Mouse (Mus musculus) midbrain, embryonic 12.5 days (tissue): Measurements from ENCODE around the gene Nox3. TPM values are rescaled to one million over a fixed set of nuclear protein-coding genes. Genes with fewer than 3 reads are reported as not detected.
A peak's percentile ranks its signal among the peaks of the same experiment; 100 is the strongest.

Source experiments
- ATAC-seq: fragments of 200-750 bp; cut with Nextera tagmentation; 2 replicates; pipeline ENCODE4 v1.8.0; 2017; ENCODE audit warnings: low read depth, moderate TSS enrichment, moderate library complexity; ENCODE audit not compliant: low FRiP score
- H3K27ac ChIP-seq: fragments of 300-500 bp; sonication (generic); replicated peaks from 2 replicates; pipeline ENCODE4 v1.5.1; 2016; ENCODE audit warnings: mild to moderate bottlenecking
- H3K27me3 ChIP-seq: fragments of 300-500 bp; sonication (generic); 2 replicates; pipeline ENCODE4 v1.6.1; 2016; ENCODE audit warnings: mild to moderate bottlenecking
- H3K36me3 ChIP-seq: fragments of 300-500 bp; sonication (generic); 2 replicates; pipeline ENCODE4 v1.6.1; 2016
- H3K4me1 ChIP-seq: fragments of 300-500 bp; sonication (generic); 2 replicates; pipeline ENCODE4 v1.6.1; 2016
- H3K4me2 ChIP-seq: fragments of 300-500 bp; sonication (generic); replicated peaks from 2 replicates; pipeline ENCODE4 v1.6.1; 2016; ENCODE audit warnings: mild to moderate bottlenecking, moderate library complexity
- H3K4me3 ChIP-seq: fragments of 300-500 bp; sonication (generic); 2 replicates; pipeline ENCODE4 v1.5.1; 2016; ENCODE audit warnings: mild to moderate bottlenecking
- H3K9ac ChIP-seq: fragments of 300-500 bp; sonication (generic); replicated peaks from 2 replicates; pipeline ENCODE4 v1.6.1; 2016; ENCODE audit warnings: mild to moderate bottlenecking, moderate library complexity
- H3K9me3 ChIP-seq: fragments of 300-500 bp; sonication (generic); 2 replicates; pipeline ENCODE4 v1.6.1; 2016; ENCODE audit warnings: mild to moderate bottlenecking
- WGBS: fragments of 180-500 bp; shearing (Covaris S2); methylation state at CpG from one replicate; pipeline ENCODE4 v1.1.7; 2016; 5-methylcytosine and 5-hydroxymethylcytosine counted together
- polyA plus RNA-seq: library from polyadenylated mRNA; unstranded; fragments of >200 nt; fragmentation: Nextera tagmentation; extraction: Ambion mirVana; gene quantifications from 2 replicates; pipeline ENCODE4 v1.2.1, GENCODE M21; 2016

Gene Nox3
- polyA plus RNA-seq: not detected in 2 replicates

DNA sequence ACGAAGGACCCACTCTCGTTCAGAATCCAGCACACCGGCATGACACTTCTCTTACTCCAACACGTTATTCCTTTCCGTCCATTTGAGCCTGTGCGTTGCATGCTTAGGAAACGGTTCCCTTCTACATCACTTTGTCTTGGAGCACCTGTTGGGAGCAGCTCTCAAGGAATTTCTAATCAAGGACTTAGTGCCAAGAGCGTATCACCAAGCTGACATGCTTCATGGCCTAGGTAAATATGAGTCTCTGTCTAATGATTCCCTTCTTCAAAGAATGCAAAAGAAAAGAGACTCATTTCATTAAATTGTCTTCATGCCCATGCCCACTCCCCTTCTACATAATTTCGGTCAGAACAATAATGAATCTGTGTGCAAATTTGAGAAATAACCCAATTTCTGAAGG, at the start of gene Nox3:
Gene Nox3 (minus strand): TSS at position 101 of the 400 bp plus-strand sequence.
- no peak within 1 kb of the TSS for H3K9ac ChIP-seq
- H3K4me1 ChIP-seq: no peaks in the 10 kb centered on the region; the same call in 1 of the 2 replicates
- no peak within 1 kb of the TSS for H3K27ac ChIP-seq
- H3K4me2 ChIP-seq: no peak within 1 kb of the TSS
- no peak within 1 kb of the TSS for H3K4me3 ChIP-seq
- 92% methylated on average over 9 of the region's 9 CpGs for WGBS
- H3K9me3 ChIP-seq: no peaks in the 10 kb centered on the region
- H3K27me3 ChIP-seq: no peaks in the 10 kb centered on the region
- H3K36me3 ChIP-seq: no peaks in the 10 kb centered on the region
- ATAC-seq: no peak

DNA sequence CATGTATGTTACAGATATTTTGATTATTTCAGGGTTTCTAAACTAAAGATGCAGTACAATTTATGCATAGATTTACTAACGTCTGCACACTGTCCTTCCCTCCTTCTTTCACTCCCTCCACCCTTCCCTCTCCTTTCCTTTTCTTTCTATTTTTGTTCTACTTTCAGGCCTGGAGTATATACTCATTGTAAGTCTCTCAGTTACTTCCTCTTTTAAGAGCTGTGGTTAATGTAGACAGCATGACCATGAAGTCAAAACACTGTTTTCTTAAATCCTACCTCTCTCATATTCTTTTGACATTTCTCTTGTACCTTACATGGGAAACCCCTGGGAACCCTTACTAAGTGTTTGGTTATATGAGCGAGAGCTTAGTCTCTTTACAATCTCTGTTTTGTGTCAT, 48.3 kb upstream of the Nox3 start:
- no peaks in the 10 kb centered on the region for H3K36me3 ChIP-seq
- H3K4me2 ChIP-seq: no peak overlapping the region
- no peaks in the 10 kb centered on the region for H3K4me1 ChIP-seq
- H3K27ac ChIP-seq: no peak overlapping the region
- H3K9me3 ChIP-seq: no peaks in the 10 kb centered on the region
- no peak overlapping the region for H3K4me3 ChIP-seq
- 81% methylated on average over 2 of the region's 2 CpGs for WGBS
- H3K27me3 ChIP-seq: no peaks in the 10 kb centered on the region
- ATAC-seq: no peak
- no peak overlapping the region for H3K9ac ChIP-seq

DNA sequence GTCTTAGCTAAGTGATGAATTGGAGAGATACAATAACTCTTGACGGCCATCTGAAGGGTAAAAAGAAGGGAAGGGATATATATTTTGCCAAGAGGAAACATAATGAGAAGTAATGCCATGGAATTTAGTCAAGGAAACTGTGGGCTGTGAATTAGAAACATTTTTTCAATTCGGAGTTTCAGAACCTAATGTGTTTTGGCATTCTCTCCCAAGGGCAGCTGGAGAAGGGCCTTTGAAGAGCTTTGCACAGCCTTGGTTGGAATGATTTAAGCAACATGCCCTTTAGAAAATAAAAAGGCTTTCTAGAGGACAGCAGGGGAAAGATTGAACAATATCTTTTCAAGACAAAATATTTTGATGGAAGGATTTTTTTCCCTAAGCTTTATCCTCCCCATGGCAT, 40.9 kb upstream of the Nox3 start:
- 79% methylated on average over 2 of the region's 2 CpGs for WGBS

DNA sequence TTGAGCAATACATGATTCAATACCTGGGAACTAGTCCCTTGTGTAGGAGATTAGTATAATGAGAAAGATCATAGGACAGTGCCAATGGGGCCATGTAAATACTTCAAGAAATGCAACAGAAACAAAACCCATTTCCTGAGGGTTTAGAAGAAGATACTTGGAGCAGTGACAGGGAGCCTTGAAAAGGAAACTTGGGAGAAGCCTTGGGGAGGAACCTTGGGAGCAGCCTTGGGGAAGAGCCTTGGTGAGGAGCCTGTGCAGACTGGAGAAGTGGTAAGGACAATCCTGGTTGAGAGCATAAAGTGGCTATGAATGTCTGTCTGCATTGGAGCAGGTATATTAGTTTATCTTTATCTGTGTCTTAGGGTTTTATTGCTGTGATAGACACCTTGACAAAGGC, 38.2 kb upstream of the Nox3 start:
- Histone ChIP-seq H3K27me3 (no peaks in the 10 kb centered on the region), H3K9ac (no peak overlapping the region), H3K4me2 (no peak overlapping the region), H3K27ac (no peak overlapping the region), H3K9me3 (no peaks in the 10 kb centered on the region), H3K36me3 (no peaks in the 10 kb centered on the region), H3K4me3 (no peak overlapping the region), H3K4me1 (no peaks in the 10 kb centered on the region)
- ATAC-seq: no peak

More for the DNA sequence above, 40.9 kb upstream of the Nox3 start:
- H3K4me3 ChIP-seq: no peak overlapping the region
- no peaks in the 10 kb centered on the region for H3K9me3 ChIP-seq
- no peaks in the 10 kb centered on the region for H3K27me3 ChIP-seq
- H3K36me3 ChIP-seq: no peaks in the 10 kb centered on the region
- no peak overlapping the region for H3K9ac ChIP-seq
- no peak for ATAC-seq
- no peaks in the 10 kb centered on the region for H3K4me1 ChIP-seq
- H3K27ac ChIP-seq: no peak overlapping the region
- no peak overlapping the region for H3K4me2 ChIP-seq

DNA sequence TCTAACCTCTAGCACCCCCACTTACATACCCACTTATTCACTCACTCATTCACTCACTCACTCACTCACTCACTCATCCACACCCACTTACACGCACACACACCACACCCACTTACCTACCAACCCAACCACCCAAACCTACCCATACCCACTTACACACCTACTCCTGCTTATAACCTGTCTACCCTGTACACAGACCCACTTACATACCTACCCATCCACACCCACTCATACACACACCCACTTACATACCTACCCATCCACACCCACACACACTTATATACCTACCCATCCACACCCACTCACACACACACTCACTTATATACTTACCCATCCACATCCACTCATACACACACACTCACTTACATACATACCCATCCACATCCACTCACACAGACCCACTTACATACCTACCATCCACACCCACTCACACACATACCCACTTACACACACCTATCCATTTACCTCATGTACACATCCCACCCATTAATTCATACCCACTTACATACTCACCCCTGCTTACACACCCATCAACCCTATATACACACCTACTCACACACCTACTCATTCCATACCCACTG, 9.4 kb upstream of the Nox3 start:
- no peak overlapping the region for H3K4me3 ChIP-seq
- H3K4me1 ChIP-seq: no peaks in the 10 kb centered on the region
- H3K27me3 ChIP-seq: no peaks in the 10 kb centered on the region
- no peak overlapping the region for H3K9ac ChIP-seq
- 92% methylated on average over 1 of the region's 1 CpGs for WGBS
- no peak overlapping the region for H3K4me2 ChIP-seq
- H3K9me3 ChIP-seq: no peaks in the 10 kb centered on the region
- H3K27ac ChIP-seq: no peak overlapping the region
- H3K36me3 ChIP-seq: no peaks in the 10 kb centered on the region
- no peak for ATAC-seq

DNA sequence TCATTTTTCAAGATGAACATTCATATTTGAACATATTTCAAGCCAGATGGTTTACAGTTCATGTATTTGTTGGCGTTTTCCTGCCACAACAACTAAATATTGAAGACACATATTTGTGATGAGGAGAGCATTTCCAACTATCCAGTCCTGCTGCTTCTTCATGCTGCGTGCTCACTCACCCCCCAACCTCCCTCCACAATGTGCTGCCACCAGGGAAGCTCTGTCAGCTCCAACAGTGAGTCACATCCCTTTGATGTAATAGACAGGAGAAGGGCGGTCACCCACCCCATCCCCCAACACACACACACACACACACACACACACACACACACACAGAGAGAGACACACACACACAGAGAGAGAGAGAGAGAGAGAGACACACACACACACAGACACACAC, 6.3 kb upstream of the Nox3 start:
- Histone ChIP-seq H3K36me3 (no peaks in the 10 kb centered on the region), H3K27me3 (no peaks in the 10 kb centered on the region), H3K27ac (no peak overlapping the region), H3K4me3 (no peak overlapping the region), H3K9ac (no peak overlapping the region), H3K4me2 (no peak overlapping the region), H3K9me3 (no peaks in the 10 kb centered on the region), H3K4me1 (no peaks in the 10 kb centered on the region)
- no peak for ATAC-seq
- WGBS: 73% methylated on average over 3 of the region's 3 CpGs

DNA sequence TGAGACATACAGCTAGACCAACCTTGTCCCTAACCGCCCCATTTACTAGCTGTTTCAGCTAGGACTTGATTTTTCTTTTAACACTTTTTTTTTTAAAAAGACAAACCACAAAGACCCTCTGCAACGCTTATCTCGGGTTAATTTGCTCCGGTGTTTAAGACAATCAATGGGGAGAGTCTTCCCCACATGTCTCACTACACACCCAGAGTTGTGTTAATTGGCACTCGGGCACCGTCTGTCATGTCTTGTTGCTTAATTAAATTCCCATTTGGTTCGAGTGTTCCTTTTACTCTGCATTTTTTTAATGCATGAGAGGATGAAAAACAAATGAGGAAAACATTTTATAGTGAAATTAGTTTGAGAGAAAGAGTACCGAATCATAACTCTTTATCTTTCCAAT, 3.2 kb downstream of the Nox3 start:
- no peak for ATAC-seq
- Histone ChIP-seq H3K4me2 (no peak overlapping the region), H3K9ac (no peak overlapping the region)

DNA sequence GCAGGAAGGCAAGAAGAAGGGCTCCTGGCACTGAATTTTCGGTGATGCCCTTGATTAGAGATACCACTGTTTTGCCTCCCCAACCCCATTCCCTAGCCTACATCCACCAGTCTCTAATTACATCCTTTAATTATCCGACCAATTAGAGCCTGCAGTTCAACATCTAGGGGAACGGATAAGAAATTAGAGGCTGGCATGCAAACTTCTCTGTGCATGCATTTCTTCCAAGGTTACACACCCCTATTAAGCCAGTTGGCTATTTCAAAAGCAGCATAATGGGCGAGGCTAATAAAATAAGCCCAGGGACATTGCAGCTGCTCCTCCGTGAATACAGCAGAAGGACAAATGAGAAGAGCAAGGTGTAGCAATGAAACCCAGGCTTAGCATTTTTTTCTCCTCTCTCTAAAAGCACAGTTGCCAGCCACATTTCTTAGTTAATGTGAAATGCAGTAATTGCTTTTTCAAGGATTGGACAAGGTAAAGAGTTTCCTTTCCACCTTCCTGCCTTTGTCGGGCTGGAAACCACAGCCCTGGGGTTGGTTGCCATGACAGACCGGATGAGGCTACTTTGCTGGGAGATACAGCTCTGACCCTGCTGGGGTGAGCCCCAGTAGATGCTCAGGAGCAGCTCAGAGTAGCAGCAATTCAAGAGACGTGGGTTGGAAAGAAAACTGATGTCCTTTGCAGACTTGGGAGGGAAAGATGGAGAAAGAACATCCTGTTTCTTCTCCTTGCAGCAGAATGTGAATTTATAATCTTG, 5.4 kb downstream of the Nox3 start:
- Histone ChIP-seq H3K4me2 (no peak overlapping the region), H3K9me3 (no peaks in the 10 kb centered on the region), H3K9ac (no peak overlapping the region), H3K4me1 (peaks cover 12% of the 10 kb centered on the region), H3K27ac (no peak overlapping the region), H3K36me3 (no peaks in the 10 kb centered on the region), H3K27me3 (no peaks in the 10 kb centered on the region), H3K4me3 (no peak overlapping the region)
- ATAC-seq: peak; percentile 44; the same call in 1 of the 2 replicates
- 67% methylated on average over 8 of the region's 8 CpGs for WGBS

More for the DNA sequence above, 3.2 kb downstream of the Nox3 start:
- no peaks in the 10 kb centered on the region for H3K9me3 ChIP-seq
- H3K4me1 ChIP-seq: peaks cover 12% of the 10 kb centered on the region
- H3K4me3 ChIP-seq: no peak overlapping the region
- no peaks in the 10 kb centered on the region for H3K27me3 ChIP-seq
- WGBS: 70% methylated on average over 8 of the region's 8 CpGs
- H3K36me3 ChIP-seq: no peaks in the 10 kb centered on the region
- no peak overlapping the region for H3K27ac ChIP-seq

DNA sequence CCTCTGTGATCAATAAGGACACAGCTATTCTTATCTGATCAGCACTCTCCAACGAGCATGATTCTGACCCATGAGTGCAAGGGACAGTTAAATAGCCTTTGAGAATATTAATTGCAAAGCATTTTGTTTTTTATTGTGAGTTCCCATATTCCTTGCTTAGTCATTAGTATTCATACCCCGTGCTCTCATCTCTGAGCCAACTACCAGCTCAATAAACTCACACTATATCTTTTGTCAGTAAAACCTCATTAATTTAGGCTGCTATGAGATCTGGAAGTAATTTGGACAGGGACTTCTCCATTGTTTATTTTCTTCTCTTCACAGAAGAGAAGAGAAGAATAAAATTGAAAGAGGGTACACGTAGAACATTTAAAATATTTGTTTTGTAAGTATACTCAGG, 12.4 kb downstream of the Nox3 start:
- H3K27ac ChIP-seq: no peak overlapping the region
- H3K4me3 ChIP-seq: no peak overlapping the region
- WGBS: 62% methylated on average over 3 of the region's 3 CpGs
- H3K9me3 ChIP-seq: 0 out of 2 replicates have a peak, but pooled peaks cover 3% of the 10 kb centered on the region
- H3K36me3 ChIP-seq: no peaks in the 10 kb centered on the region
- no peak overlapping the region for H3K9ac ChIP-seq
- no peaks in the 10 kb centered on the region for H3K4me1 ChIP-seq
- ATAC-seq: no peak
- H3K4me2 ChIP-seq: no peak overlapping the region
- no peaks in the 10 kb centered on the region for H3K27me3 ChIP-seq

DNA sequence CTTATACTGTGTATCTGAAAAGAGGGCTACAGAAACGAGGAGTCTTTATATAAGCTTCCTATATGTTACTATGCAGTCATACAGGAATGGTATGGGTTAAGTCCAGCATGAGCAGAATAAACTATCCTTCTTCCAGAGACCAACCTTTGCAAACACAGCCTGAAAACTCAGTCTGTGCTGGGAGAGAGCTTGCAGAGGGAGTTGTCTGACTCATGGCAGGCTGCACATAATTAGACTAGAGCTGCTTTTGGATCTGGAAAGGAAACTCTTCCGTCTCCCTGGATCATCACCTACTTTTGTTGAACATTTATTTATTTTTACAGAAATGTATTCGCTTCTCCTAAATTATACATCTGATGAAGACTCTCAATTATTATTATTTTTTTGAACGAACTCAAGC, 26.8 kb downstream of the Nox3 start:
- Histone ChIP-seq H3K27me3 (no peaks in the 10 kb centered on the region; the same call in 1 of the 2 replicates), H3K36me3 (no peaks in the 10 kb centered on the region), H3K9ac (no peak overlapping the region), H3K4me3 (no peak overlapping the region), H3K4me2 (no peak overlapping the region), H3K4me1 (no peaks in the 10 kb centered on the region), H3K27ac (no peak overlapping the region), H3K9me3 (no peaks in the 10 kb centered on the region)
- ATAC-seq: no peak
- 81% methylated on average over 4 of the region's 4 CpGs for whole genome bisulfite sequencing

DNA sequence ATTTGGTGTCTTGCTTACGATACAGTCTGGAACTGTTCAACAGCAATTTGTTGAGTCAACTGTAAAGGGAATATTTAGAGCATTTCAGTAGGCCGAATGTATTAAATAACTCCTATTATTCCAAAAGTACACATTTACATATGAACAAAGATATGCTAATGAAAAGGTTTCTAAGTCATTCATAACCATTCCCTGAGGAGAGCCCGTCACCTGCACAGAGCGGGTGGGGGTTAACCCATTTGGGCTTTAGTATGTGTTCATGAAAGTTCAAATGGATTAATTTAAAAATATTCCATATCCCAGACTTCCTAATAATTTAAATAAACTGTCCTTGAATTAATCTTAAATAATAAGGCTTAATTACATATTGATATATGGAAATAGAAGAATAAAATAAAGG, 28.8 kb downstream of the Nox3 start:
- no peak overlapping the region for H3K4me2 ChIP-seq
- no peak overlapping the region for H3K9ac ChIP-seq
- WGBS: 79% methylated on average over 4 of the region's 4 CpGs
- no peak overlapping the region for H3K4me3 ChIP-seq
- no peaks in the 10 kb centered on the region; the same call in 1 of the 2 replicates for H3K27me3 ChIP-seq
- H3K4me1 ChIP-seq: no peaks in the 10 kb centered on the region
- no peaks in the 10 kb centered on the region for H3K9me3 ChIP-seq
- no peak for ATAC-seq
- H3K36me3 ChIP-seq: no peaks in the 10 kb centered on the region
- no peak overlapping the region for H3K27ac ChIP-seq

DNA sequence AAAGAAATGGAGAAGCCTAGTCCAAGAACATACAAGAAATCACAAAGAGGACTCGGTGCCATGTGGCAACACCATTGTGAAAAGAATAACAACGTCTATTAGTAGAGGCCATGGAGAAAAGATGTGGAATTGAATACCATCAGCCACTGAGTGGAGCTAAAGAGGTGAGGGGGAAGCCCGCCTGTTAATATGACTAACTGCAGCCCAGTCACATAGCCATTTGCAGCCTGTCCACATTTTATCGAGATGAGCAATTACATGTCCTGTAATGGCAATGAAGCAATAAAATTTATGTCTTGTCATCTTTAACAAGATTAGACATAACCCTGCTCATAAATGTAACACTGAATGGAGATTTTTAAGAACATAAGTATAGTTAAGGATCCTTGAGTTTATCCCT, 30.7 kb downstream of the Nox3 start:
- WGBS: 82% methylated on average over 4 of the region's 4 CpGs

More for the DNA sequence above, 30.7 kb downstream of the Nox3 start:
- Histone ChIP-seq H3K36me3 (no peaks in the 10 kb centered on the region), H3K9me3 (no peaks in the 10 kb centered on the region), H3K4me1 (no peaks in the 10 kb centered on the region), H3K9ac (no peak overlapping the region), H3K4me2 (no peak overlapping the region), H3K4me3 (no peak overlapping the region), H3K27me3 (no peaks in the 10 kb centered on the region; the same call in 1 of the 2 replicates), H3K27ac (no peak overlapping the region)
- no peak for ATAC-seq
